Mouse (Mus musculus): Measurements from ENCODE around the gene N4bp3. TPM values are rescaled to one million over a fixed set of nuclear protein-coding genes. Genes with fewer than 3 reads are reported as not detected.

Gene N4bp3
- total RNA-seq, 2 experiments from 2014 or later = 3.3 to 6.0 TPM

DNA sequence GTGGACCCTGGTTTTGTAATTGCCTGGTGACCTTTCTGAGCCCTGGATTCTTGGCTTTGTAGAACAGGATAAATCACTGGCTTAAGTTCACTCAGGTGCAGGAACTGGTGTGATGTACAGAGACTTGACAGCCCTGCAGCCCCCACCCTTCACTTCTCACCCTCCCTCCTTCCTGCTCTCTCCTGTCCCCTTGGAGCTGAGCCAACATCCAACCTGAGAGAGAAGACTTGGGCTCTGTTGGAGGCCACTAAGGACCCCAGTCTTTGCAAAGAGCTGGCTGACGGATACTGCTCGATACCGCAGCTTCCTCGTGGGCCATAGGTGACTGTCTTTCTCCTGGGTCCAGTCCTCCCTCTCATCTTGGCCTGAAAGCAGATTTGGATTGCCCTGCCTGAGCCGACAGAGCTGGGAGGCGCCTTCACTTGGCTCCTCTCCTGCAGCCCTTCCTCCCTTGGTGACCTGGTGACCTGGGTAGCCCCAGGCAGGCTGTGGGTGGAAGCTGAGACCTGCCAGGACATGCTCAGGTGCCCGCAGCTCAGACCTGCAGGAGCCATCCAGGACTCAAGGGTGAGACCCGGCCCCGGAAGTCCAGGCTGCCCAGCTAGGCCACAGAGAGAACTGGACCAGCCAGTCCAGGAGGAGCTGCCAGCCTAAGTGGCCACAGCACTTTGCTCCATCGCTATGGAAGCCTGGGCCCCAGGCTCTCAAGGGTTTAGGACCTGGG lies 6.3 kb upstream of the N4bp3 start:
- intact Hi-C loops (cut with DNase I) = no loop called here

GRCm38 (mm10) chr11:51654891-51655290 lies 4.2 kb upstream of the N4bp3 start:
- no peak for DNase-seq

More for the DNA sequence above, 6.3 kb upstream of the N4bp3 start:
- DNase-seq = no peak

DNA sequence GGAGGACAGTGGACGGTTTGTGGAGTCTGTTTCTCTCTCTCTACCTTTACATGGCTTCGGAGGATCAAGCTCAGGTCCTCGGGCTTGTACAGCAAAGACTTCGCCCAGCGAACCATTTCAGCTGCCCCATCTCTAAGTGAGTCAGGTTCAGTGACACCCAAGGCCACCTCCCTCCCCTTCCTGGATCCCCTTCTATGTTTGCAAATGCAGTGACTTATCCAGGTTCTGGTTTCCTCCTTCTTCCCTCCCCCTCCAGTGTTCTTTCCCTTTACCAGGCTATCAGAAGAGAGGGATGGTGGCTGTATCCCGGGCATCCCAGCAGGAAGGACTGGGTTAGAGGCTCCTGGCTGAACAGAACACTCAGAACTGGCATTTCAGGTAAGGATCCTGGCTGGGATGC lies 3.1 kb upstream of the N4bp3 start:
- intact Hi-C loops (cut with DNase I) = no loop called here
- DNase-seq = no peak

More at GRCm38 (mm10) chr11:51654891-51655290, 4.2 kb upstream of the N4bp3 start:
- intact Hi-C loops (cut with DNase I) = no loop called here

- intact Hi-C loops (cut with DNase I) = no loop called here
- DNase-seq = no peak
Measured at GRCm38 (mm10) chr11:51652889-51653418, 2.3 kb upstream of the N4bp3 start.

- intact Hi-C loops (cut with DNase I) = no loop called here
- DNase-seq = no peak
Measured at GRCm38 (mm10) chr11:51650261-51650660, 381 bp downstream of the N4bp3 start.

- no peak for DNase-seq
- intact Hi-C loops (cut with DNase I) = no loop called here
Measured at GRCm38 (mm10) chr11:51649889-51650199, 798 bp downstream of the N4bp3 start.

DNA sequence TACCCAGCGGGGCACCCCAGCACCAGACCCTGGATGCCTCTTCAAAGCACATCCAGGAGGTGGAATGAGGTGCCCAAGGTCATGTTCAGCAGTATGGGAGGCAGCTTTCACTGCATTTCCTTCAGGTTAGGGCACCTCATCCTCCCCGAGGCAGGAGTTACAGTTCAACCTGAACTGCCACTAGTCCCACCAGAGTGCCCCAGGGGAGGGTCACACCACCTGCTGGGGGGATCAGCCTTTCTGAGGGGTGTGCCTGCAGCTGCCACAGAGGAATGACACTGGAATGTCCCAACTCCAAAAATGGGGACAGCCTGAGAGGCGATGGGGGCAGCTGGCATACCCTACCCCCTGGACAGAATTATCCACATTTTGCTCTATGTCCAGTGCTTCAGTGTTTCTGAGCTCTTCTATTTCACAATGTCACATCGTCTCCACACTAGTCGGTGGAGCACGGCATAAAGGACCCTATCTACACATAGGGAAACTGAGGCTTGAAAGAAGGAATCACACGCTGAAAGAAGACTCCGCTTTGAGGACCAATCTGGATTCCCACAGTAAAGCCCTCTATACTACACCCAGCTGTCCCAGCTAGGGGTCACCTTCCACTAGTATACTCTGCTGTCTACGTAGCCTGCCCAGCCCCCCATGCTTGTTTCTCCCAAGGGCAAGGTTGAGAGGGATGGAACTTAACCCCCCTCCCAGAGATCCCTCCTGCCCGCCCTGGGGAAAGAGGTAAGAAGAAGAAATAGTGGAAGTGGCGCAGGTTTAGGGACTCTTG lies 1.3 kb downstream of the N4bp3 start:
- DNase-seq = no peak
- intact Hi-C loops (cut with DNase I) = no loop called here

DNA sequence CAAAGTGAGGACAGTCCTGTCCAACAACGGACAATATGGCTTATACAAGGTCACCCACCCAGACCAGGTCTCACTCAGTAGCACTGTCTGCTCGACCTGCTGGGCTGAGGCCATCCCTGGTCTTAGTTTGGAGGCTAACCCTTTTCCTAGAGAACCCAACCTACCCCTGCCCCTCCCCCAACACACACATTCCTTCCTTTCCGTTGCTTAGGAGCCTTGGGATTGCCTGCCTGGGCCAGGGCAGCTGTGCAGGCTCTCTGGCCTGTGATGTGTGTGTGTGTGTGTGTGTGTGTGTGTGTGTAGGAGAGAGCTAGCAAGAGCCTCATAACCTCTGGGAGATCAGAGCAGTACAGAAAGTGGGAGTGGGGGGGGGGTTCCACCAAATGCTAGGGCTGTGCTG lies 2.1 kb downstream of the N4bp3 start:
- no peak for DNase-seq
- intact Hi-C loops (cut with DNase I) = no loop called here

- intact Hi-C loops (cut with DNase I) = no loop called here
- DNase-seq = no peak
Measured at GRCm38 (mm10) chr11:51646751-51647667, 3.6 kb downstream of the N4bp3 start.

DNA sequence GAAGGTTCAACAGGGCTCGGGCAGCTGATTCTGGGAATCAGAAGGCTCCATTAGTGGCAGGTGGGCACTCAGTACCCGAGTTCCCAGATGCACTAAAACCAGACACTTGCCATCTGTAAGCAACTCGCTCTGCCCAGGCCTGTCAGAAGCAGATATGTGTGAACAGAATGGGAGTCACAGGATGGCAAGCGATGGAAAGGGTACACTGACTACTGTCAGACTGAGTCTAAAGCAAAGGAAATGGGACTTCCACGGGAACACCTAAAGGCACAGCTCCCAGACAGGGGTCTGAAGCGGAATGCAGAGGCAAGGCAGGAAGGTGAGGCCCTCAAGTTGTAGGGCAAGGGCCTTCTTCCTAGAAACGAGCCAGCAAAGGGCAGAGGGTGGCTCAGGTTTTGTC lies 4.4 kb downstream of the N4bp3 start:
- intact Hi-C loops (cut with DNase I) = no loop called here

DNA sequence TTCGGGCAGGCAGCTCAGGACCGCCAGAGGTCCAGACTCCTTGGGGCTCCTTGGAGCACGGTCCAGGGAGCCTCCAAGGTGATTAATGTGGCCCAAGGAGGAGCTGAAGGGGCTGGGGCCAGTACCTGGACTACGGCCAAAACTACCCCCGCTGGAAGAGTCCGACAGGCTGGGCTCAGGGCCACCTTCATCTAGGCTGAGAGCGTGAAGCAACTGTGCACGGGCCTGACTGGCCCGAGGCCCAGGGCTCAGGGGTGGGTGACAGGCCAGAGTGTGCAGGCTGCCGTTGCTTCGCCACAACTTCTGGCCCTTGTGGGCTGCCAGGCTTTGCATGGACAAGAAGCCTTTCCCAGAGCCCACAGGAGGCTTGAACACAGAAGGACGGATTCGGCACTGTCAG lies 5.3 kb downstream of the N4bp3 start:
- intact Hi-C loops (cut with DNase I) = no loop called here
- DNase-seq = no peak

More for the DNA sequence above, 4.4 kb downstream of the N4bp3 start:
- DNase-seq = no peak

- intact Hi-C loops (cut with DNase I) = no loop called here
- DNase-seq = no peak
Measured at GRCm38 (mm10) chr11:51644217-51644616, 6.4 kb downstream of the N4bp3 start.

GRCm38 (mm10) chr11:51643761-51644160 lies 6.9 kb downstream of the N4bp3 start:
- intact Hi-C loops (cut with DNase I) = no loop called here
- peak in 1 of 2 experiments; percentile 30 for DNase-seq

GRCm38 (mm10) chr11:51643202-51643601 lies 7.4 kb downstream of the N4bp3 start:
- DNase-seq = no peak
- intact Hi-C loops (cut with DNase I) = no loop called here

DNA sequence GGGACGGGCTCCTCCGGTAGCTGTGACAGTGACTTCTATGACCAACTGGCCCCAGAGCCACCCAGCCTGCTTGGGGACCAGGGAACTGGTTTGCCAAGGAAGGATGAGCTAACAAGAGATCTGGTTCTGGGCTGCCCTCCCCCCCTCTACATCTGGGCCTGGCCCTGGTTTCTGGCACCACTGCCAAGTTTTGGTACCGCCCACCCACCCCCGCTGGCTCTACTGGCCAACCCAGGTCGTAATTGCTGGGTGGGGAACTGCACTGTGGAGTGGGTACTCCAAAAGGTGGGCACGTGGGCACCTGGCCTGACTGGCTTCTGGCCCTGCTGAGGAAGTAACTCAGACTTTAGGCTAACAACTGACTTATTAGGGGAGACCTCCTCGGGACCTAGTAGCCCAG lies 9.9 kb downstream of the N4bp3 start:
- intact Hi-C loops (cut with DNase I) = no loop called here
- DNase-seq = no peak

DNA sequence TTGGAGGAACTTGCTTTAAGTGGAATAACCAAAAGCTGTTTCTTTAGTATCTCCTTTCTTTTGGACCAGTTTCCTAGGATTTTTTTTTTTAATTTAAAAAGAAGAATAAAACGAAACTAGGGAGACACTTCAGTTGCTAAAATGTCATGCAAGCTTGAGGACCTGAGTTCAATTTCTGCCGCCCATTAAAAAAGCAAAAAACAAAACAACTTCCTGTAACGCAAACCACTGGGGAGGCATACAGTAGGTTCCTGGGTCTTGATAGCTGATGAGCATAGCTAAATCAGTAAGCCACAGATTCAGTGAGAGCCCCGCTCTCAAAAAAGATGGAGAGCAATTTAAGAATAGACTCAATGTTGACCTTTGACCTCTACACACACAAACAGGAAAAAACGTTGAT lies 12.1 kb downstream of the N4bp3 start:
- DNase-seq = no peak
- intact Hi-C loops (cut with DNase I) = no loop called here

GRCm38 (mm10) chr11:51637971-51638414 lies 12.6 kb downstream of the N4bp3 start:
- intact Hi-C loops (cut with DNase I) = no loop called here
- DNase-seq = no peak

GRCm38 (mm10) chr11:51636323-51636684 lies 14.3 kb downstream of the N4bp3 start:
- intact Hi-C loops (cut with DNase I) = no loop called here
- peak in 1 of 2 experiments; percentile 42 for DNase-seq

DNA sequence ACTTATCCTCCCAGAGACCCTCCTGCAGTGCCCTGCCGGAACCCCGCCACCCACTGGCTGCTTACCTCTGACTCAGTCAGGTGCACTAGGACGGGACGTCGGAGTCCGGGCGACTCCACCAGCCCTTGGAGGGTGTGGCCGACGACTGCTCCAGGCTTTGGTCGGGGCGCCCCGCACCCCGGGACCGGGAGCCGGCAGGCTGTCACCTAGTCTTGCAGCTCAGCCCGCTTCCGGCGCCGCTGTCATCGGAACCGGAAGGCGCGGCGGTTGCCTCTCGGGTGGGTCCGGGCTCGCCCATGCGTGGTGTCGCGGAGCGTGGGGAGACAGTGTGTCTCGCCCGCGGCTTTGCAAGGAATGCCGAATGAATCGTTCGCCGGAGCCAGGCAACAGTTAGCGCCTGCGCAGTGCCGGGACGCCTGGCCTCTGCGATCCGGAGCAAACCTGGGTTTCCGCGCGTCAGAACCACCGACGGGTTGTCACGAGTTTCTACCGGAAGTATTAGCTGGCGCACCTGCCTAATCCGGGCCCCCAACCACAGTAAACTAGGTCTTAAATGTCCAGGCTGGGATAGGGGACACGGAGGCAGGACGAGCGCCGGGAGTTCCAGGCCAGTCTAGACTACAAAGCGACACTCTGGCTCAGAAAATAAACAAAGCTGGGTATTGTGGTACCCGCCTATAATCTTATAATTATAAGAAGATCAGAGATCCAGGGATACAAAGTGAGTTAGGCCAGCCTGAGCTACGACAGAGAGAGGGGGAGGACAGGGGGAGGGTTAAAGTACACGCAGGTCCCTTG lies 14.9 kb downstream of the N4bp3 start, which contains the start of gene Rmnd5b:
TSS of gene Rmnd5b (minus strand) at position 372 of the 798 bp plus-strand sequence.
- DNase-seq = peak; percentile 83 to 88
- intact Hi-C loops (cut with DNase I) = no loop called here

DNA sequence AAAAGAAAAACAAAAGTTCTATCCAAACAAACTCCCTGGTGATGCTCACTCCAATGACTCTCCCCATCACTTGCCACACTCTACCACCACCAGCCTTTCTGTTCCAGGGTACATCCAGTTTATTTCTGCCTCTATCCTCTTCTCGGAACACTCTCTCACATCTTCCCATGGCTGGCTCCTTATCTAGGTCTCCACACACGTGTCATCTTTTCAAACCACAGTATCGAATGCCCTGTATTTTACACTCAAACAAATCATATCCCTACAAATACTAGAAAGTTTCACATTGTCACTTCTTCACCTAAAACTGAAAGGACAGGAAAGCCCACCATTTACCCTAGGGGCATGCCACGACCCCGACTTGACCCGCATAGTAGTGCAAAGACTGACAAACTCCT lies 15.5 kb downstream of the N4bp3 start:
- no peak for DNase-seq
- intact Hi-C loops (cut with DNase I) = no loop called here

Data from gastrocnemius, postnatal 36 days (tissue).